Mouse (Mus musculus) myocyte (in vitro differentiated cells): ENCODE results near the gene Kalrn.

ENCODE experiments used
- E2F4 ChIP-seq: IDR thresholded peaks from one replicate; pipeline ENCODE4 v1.6.1; 2011; ENCODE audit warnings: mild to moderate bottlenecking, control low read depth, moderate library complexity; ENCODE audit not compliant: insufficient read depth
- MAX ChIP-seq: IDR thresholded peaks from one replicate; pipeline ENCODE4 v1.6.1; 2011; ENCODE audit warnings: low read depth, mild to moderate bottlenecking, control low read depth
- MYOG ChIP-seq, 3 experiments: IDR thresholded peaks; one replicate each; pipeline ENCODE4 v1.6.1; 2011; ENCODE audit warnings: control low read depth in 2 of 3, low read depth in 2 of 3, mild to moderate bottlenecking in 2 of 3; ENCODE audit not compliant: insufficient read length in 2 of 3, control insufficient read depth in 1 of 3, insufficient read depth in 1 of 3
- POLR2A ChIP-seq: IDR thresholded peaks from one replicate; pipeline ENCODE4 v1.6.1; 2011; ENCODE audit warnings: low read depth, mild to moderate bottlenecking, control low read depth, moderate library complexity; ENCODE audit not compliant: insufficient read length
- POLR2AphosphoS2 ChIP-seq: IDR thresholded peaks from one replicate; pipeline ENCODE4 v1.6.1; 2011; ENCODE audit warnings: low read depth, control low read depth; ENCODE audit not compliant: insufficient read length
- SRF ChIP-seq: IDR thresholded peaks from one replicate; pipeline ENCODE4 v1.6.1; 2011; ENCODE audit warnings: low read depth; ENCODE audit not compliant: control insufficient read depth, insufficient read length
- TCF12 ChIP-seq: IDR thresholded peaks from one replicate; pipeline ENCODE4 v1.6.1; 2011; ENCODE audit warnings: mild to moderate bottlenecking, control low read depth; ENCODE audit not compliant: poor library complexity, insufficient read depth, severe bottlenecking
- USF1 ChIP-seq: IDR thresholded peaks from one replicate; pipeline ENCODE4 v1.6.1; 2011; ENCODE audit warnings: low read depth, mild to moderate bottlenecking, control low read depth, moderate library complexity

DNA sequence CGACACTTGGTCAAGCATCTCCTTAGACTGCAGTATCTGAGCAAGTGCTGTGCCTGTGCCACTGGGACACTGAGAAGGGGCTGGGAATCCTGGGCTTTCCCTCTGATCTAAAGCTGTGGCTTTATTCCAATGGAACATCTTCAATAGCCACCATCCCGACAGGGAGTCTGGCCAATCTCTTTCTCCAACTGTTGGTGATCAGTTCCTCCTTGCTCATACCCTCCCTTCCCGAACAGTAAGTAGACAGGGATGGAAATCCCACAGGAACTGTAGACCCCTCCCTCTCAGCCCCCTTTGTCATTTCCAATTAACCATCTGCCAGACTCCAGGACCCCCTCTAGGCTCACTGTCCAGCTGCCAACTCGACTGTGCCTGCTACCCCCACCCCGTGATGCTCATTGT, 11.6 kb downstream of the Kalrn start:
- TF ChIP-seq TCF12 (no peak), POLR2A (no peak), MAX (no peak), USF1 (no peak), MYOG (IDR thresholded peaks at IDR 0.05; ENCODE audit: control insufficient read depth in 1 of 3, insufficient read depth in 1 of 3, insufficient read length in 2 of 3, low read depth in 2 of 3) (no peak), SRF (no peak), E2F4 (no peak), POLR2AphosphoS2 (no peak)
